Mouse (Mus musculus) granulocyte monocyte progenitor cell, adult 5-6 weeks (primary cell): ENCODE measurements around the gene Cuedc1. TPM values are rescaled to one million over a fixed set of nuclear protein-coding genes. Genes with fewer than 3 reads are reported as not detected.
A peak's percentile ranks its signal among the peaks of the same experiment; 100 is the strongest.

Source experiments
- ATAC-seq: replicated peaks from 2 replicates; pipeline ENCODE4 v1.8.0; 2016; ENCODE audit warnings: mild to moderate bottlenecking, moderate TSS enrichment, inconsistent platforms; ENCODE audit not compliant: poor library complexity, severe bottlenecking
- total RNA-seq, 2 experiments: library from RNA; stranded (forward) in 1 of 2; stranded (reverse) in 1 of 2; fragments of 200-712, 200-1000 nt in 1 of 2; fragments of >200 nt in 1 of 2; fragmentation: Nextera tagmentation in 1 of 2; gene quantifications; 2 replicates each; pipeline ENCODE4 v1.2.3; 2014 to 2017

Gene Cuedc1
- total RNA-seq, 2 experiments from 2014 or later = 1.1 to 1.5 TPM

DNA sequence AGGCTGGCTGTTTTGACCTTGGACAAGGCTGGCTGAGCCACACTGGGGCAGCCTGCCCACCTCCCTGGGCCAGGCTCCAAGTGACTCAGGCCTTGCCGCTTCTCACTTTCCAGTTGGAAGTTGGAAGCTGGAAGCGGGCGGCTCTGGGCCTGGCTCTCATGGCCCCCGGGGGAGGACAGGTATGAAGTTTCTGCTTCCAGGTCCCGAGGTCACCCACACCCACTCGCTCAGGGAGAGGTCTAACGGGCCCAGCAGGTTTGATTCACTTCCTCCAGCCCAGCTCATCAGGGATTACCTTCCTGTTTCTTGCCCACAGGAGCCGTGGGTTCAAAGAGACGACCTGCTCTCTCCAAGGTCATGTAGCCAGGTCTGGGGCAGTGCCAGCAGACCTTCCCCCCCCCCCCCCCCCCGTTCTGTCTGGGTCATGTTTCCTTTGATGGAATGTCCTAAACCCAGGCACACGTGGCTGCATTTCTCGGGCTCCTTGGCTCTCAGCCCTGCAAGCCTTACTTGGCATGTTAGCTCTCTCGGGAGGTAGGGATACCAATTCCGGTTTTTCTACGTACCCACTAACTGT is 67.0 kb downstream of the Cuedc1 start:
- ATAC-seq = peak; percentile 33

- ATAC-seq = no peak
Observed at GRCm38 (mm10) chr11:88165683-88166364, 68.0 kb downstream of the Cuedc1 start.

DNA sequence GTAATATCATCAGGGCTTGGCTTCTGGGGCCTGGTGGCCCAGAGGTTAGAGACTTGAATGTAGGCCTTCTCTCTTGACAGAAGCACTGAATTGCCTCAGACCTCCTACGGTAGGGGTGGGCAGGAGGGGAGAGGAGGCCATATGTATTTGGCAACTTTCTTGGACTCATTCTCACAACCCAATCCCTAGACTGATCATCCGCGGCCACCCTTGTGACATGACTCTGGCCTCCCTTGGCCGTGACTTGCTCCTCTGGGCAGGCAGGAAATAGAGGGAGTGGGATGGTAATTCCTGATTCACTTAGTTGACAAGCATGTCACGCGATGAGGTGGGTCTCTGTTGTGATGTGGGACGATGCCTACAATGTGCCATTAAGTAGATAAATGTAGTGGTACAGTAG is 68.6 kb downstream of the Cuedc1 start:
- ATAC-seq = no peak

- ATAC-seq = no peak
Observed at GRCm38 (mm10) chr11:88168611-88169010, 70.8 kb downstream of the Cuedc1 start.

- no peak for ATAC-seq
Observed at GRCm38 (mm10) chr11:88169531-88170040, 71.7 kb downstream of the Cuedc1 start.

DNA sequence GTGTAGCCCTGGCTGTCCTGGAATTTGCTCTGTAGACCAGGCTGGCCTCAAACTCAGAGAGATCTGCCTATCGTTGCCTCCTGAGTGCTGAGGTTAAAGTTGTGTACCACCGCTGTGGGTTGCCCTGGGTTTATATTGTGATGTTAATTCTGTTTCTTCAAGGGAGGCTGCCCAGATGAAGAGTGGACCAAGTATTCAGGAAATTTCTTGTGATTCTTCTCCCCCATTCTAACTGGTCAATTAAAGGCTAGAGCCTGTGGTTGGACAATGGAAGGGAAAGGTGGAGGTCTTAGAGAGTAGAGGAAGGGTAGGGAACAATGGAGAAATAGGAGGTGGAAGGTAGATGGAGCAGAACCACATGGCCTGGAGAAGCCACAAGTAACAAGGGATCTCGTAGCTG is 72.7 kb downstream of the Cuedc1 start:
- ATAC-seq = no peak

GRCm38 (mm10) chr11:88171876-88172442 is 74.1 kb downstream of the Cuedc1 start:
- no peak for ATAC-seq

DNA sequence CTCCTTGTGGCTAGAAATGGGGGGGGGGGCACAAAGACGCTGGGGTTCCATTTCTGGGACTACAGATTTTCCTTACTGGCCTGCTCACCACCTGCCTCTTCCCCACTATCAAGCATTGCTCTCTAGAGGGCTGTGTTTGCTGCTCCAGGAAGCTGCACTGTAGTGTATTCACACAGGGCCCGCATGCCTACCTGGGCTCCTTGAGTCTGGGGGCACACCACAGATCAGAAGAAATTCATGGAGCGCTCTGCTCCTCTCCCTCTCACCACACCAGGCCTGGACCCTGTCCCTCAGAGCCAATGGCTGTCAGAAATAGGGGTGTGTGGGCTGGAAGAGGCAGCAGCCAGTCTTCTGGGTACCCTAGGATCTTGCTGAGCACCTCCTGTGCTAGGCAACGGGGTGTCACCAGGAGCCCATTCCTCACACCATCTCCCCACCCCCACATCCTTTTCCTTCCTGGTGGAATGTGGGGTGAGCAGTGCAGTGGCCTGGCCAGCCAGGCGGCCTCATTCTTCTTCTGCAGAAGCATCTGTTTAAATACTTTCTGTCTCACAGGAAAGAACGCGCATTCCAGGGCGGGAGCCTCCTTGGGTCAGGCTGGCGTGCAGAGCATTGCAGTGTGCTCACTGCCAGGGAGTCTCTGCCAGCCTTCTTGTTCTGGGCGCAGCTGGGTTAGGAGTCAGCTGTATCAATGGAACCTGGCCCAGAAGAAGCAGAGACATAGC is 74.9 kb downstream of the Cuedc1 start:
- no peak for ATAC-seq

- no peak for ATAC-seq
Observed at GRCm38 (mm10) chr11:88173386-88174025, 75.6 kb downstream of the Cuedc1 start.

GRCm38 (mm10) chr11:88180467-88180958 is 82.7 kb downstream of the Cuedc1 start:
- no peak for ATAC-seq

DNA sequence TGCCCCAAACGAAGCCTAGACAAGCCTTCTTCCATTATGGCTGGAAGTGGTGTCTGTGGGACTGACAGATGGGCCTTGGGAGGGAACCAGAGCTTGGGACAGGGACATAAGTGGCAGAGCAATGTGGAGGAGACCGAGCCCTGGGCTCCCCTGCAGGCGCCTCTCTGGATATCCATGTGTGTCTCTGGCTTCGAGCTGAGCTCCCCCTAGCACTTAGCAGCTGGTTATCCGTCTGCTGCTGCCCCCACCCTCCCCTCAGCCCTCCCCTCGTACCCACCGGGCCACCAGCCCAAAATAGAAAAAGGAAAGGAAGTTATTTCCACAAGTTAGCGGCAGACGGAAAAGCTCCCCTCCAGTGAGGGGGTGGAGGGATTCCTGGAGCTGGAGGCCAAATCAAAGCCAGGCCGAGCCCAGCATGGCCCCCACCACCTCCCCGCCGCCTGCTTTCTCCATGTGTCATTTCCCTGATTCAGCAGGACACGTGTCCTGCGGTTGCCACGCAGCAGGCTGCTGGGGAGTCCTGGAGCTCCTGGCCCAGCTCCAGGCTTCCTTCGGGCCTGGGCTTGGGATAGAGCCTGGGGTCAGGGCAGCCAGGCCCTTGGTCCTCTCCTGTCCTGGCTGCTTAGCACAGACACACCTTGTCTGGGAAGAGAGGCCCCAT is 83.2 kb downstream of the Cuedc1 start:
- ATAC-seq = peak; percentile 67

GRCm38 (mm10) chr11:88184632-88185180 is 86.8 kb downstream of the Cuedc1 start:
- ATAC-seq = no peak

GRCm38 (mm10) chr11:88186078-88186946 is 88.5 kb downstream of the Cuedc1 start:
- no peak for ATAC-seq

- no peak for ATAC-seq
Observed at GRCm38 (mm10) chr11:88186947-88187243, 89.0 kb downstream of the Cuedc1 start.

- peak; percentile 88 for ATAC-seq
Observed at GRCm38 (mm10) chr11:88187417-88188133, 89.7 kb downstream of the Cuedc1 start.

DNA sequence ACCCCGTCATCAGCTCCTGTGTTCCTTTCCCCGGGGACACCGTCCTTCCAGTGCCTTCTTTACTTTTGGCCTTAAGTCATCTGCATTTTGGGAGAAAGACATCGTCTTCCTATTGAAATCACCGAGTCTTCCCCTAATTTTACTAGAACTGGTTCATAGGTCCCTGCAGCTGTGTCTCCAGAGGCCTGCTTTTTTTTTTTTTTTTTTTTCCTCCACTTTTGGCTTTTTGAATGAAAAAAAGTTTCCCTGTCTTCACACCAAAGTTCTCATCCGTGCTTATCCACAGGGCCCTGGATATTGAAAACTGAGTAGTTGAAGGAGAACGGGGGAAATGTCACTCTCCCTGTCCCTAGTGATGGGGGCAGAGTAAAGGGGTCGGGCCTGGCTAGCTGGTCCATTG is 90.4 kb downstream of the Cuedc1 start:
- no peak for ATAC-seq

GRCm38 (mm10) chr11:88188635-88189034 is 90.8 kb downstream of the Cuedc1 start:
- no peak for ATAC-seq

DNA sequence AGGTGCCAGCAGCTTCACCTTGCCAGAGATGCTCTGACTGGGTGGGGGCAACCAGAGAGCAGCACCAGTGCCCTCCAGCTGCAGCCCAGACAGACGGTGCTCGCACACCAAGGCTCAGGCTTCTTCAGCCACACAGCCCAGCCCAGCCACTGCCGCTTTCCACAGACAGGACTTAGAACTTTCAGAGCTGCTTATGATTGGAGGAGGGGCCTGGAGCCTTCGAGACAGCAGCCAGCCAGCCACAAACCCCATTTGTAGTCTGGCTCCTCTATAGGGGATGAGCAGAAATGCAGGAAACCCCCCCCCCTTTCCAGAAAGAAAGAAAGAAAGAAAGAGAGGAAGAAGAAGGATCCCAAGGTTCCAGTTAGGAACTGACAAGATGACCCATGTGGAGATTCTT is 94.7 kb downstream of the Cuedc1 start:
- 0 out of 2 replicates have a peak, but pooled peaks have one; percentile 8 for ATAC-seq
